Mouse (Mus musculus) embryonic facial prominence, embryonic 14.5 days (tissue): ENCODE data around the gene Prok2. TPM values are rescaled to one million over a fixed set of nuclear protein-coding genes. Genes with fewer than 3 reads are reported as not detected.

Experiments used
- ATAC-seq: fragments of 200-750 bp; cut with Nextera tagmentation; 2 replicates; pipeline ENCODE4 v1.8.0; 2017; ENCODE audit warnings: low read depth, moderate number of reproducible peaks, moderate TSS enrichment
- DNase-seq: peaks from one replicate; pipeline ENCODE4 v3.0.0-alpha.2; 2015; ENCODE audit warnings: low spot score
- H3K27ac ChIP-seq: fragments of 300-500 bp; sonication (generic); replicated peaks from 2 replicates; pipeline ENCODE4 v1.5.1; 2014; ENCODE audit warnings: low read depth, mild to moderate bottlenecking, low read length, moderate library complexity
- H3K27me3 ChIP-seq: fragments of 300-500 bp; sonication (generic); replicated peaks from 2 replicates; pipeline ENCODE4 v1.6.1; 2014; ENCODE audit warnings: low read length; ENCODE audit not compliant: control insufficient read depth, insufficient read depth
- H3K36me3 ChIP-seq: fragments of 300-500 bp; sonication (generic); 2 replicates; pipeline ENCODE4 v1.6.1; 2014; ENCODE audit warnings: low read length, mixed read lengths; ENCODE audit not compliant: control insufficient read depth, insufficient read depth
- H3K4me1 ChIP-seq: fragments of 300-500 bp; sonication (generic); 2 replicates; pipeline ENCODE4 v1.6.1; 2014; ENCODE audit warnings: antibody characterized with exemption, low read length; ENCODE audit not compliant: control insufficient read depth, insufficient read depth
- H3K4me2 ChIP-seq: fragments of 300-500 bp; sonication (generic); 2 replicates; pipeline ENCODE4 v1.6.1; 2014; ENCODE audit warnings: low read depth, mild to moderate bottlenecking, low read length, moderate library complexity, mixed read lengths
- H3K4me3 ChIP-seq: fragments of 300-500 bp; sonication (generic); 2 replicates; pipeline ENCODE4 v1.5.1; 2014; ENCODE audit warnings: low read depth, mild to moderate bottlenecking, low read length
- H3K9ac ChIP-seq: fragments of 300-500 bp; sonication (generic); 2 replicates; pipeline ENCODE4 v1.6.1; 2014; ENCODE audit warnings: low read depth, mild to moderate bottlenecking, low read length, moderate library complexity, mixed read lengths
- H3K9me3 ChIP-seq: fragments of 300-500 bp; sonication (generic); 2 replicates; pipeline ENCODE4 v1.6.1; 2016; ENCODE audit warnings: low read length; ENCODE audit not compliant: control insufficient read depth
- WGBS: fragments of 180-500 bp; shearing (Covaris S2); extraction: QIAGEN DNeasy Blood & Tissue Kit; methylation state at CpG from one replicate; pipeline ENCODE4 v1.1.7; 2014; 5-methylcytosine and 5-hydroxymethylcytosine counted together
- polyA plus RNA-seq: library from polyadenylated mRNA; unstranded; fragments of >200 nt; fragmentation: Nextera tagmentation; extraction: Ambion mirVana; gene quantifications from 2 replicates; pipeline ENCODE4 v1.2.1, GENCODE M21; 2014

Gene Prok2
- polyA plus RNA-seq, 1 experiment from 2014 or later: 0.84 TPM

DNA sequence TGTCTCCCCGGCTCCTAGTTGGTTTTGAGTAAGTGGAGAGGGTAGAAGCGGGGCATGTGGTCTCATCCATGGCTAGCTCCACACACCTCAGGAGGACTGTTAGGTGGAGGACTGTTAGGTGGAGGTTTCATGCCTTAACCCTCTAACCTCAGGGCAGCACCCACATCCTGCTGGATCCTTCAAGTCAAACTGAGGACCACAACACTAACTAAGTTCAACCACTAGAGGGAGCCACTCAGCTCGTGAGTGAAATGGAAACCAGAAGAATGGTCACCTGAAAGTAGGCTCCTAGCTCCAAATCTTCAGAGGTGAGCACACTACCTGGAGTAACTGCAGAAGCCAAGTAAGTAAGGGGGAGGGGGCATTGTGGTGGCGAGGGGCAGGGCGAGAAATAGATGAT is 41.3 kb downstream of the Prok2 start:
- H3K36me3 ChIP-seq: no peaks in the 10 kb centered on the region
- H3K4me1 ChIP-seq: no peaks in the 10 kb centered on the region
- no peaks in the 10 kb centered on the region for H3K27me3 ChIP-seq
- H3K9me3 ChIP-seq: no peaks in the 10 kb centered on the region
- H3K9ac ChIP-seq: no peak overlapping the region
- no peak overlapping the region for H3K4me2 ChIP-seq
- DNase-seq (no peak), ATAC-seq (no peak)
- no peak overlapping the region for H3K27ac ChIP-seq
- WGBS: 51% methylated on average over 5 of the region's 5 CpGs
- H3K4me3 ChIP-seq: no peak overlapping the region

- Histone ChIP-seq H3K27me3 (no peaks in the 10 kb centered on the region), H3K4me2 (no peak overlapping the region), H3K9ac (no peak overlapping the region), H3K27ac (no peak overlapping the region), H3K4me1 (no peaks in the 10 kb centered on the region), H3K36me3 (no peaks in the 10 kb centered on the region), H3K4me3 (no peak overlapping the region), H3K9me3 (no peaks in the 10 kb centered on the region)
- DNase-seq: no peak
- ATAC-seq: no peak
- 90% methylated on average over 5 of the region's 5 CpGs for WGBS
Measured at GRCm38 (mm10) chr6:99683974-99684373, 42.2 kb downstream of the Prok2 start.

DNA sequence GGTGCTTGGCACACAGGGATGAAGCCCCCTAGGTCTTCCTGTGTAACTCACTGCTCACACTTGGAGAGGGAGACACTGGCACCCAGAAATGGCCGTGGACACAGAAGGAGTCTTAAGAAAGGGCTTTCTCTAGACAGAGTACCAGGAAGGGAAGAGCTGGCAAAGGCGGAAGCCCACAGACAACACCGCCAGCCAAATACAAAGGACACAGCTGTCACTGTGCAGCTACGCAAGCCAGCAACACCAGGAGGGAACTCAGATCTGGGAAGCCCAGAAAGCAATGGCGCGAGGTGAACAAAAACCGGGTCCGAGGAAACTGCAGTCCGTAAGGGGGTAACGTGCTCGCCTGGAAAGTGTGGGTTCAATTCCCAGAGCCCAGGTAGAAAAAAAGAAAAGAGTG is 48.1 kb downstream of the Prok2 start:
- Histone ChIP-seq H3K4me3 (no peak overlapping the region), H3K9me3 (no peaks in the 10 kb centered on the region), H3K27ac (no peak overlapping the region), H3K36me3 (no peaks in the 10 kb centered on the region), H3K4me1 (no peaks in the 10 kb centered on the region), H3K4me2 (no peak overlapping the region), H3K9ac (no peak overlapping the region), H3K27me3 (no peaks in the 10 kb centered on the region)
- DNase-seq (no peak), ATAC-seq (no peak)
- 87% methylated on average over 11 of the region's 11 CpGs for WGBS

DNA sequence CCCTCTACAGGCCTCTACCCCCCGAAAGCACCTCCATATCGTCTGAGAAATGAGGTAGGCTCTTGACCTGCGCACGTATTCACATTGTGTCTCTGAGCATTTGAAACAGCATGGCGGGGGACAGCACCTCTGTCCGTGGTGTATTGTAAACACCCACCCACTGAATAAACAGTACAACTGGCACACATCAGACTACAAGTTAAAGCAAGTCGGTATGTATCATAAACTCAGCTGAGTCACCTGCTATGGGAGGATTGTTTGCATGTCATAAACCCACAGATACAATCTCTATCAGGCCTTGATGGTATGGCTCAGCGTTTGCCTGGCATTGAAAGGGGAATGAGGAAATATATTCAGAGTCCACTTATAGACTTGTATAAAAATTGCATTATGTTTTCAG is 48.9 kb downstream of the Prok2 start:
- WGBS: 81% methylated on average over 8 of the region's 8 CpGs
- Histone ChIP-seq H3K9ac (no peak overlapping the region), H3K9me3 (no peaks in the 10 kb centered on the region), H3K4me2 (no peak overlapping the region), H3K27me3 (no peaks in the 10 kb centered on the region), H3K27ac (no peak overlapping the region), H3K4me3 (no peak overlapping the region), H3K4me1 (no peaks in the 10 kb centered on the region), H3K36me3 (no peaks in the 10 kb centered on the region)
- DNase-seq (no peak), ATAC-seq (no peak)

GRCm38 (mm10) chr6:99674482-99674881 is 51.7 kb downstream of the Prok2 start:
- Histone ChIP-seq H3K4me1 (no peaks in the 10 kb centered on the region), H3K9ac (no peak overlapping the region), H3K27me3 (no peaks in the 10 kb centered on the region), H3K4me3 (no peak overlapping the region), H3K36me3 (no peaks in the 10 kb centered on the region), H3K4me2 (no peak overlapping the region), H3K27ac (no peak overlapping the region), H3K9me3 (no peaks in the 10 kb centered on the region)
- 74% methylated on average over 4 of the region's 4 CpGs for WGBS
- DNase-seq (no peak), ATAC-seq (no peak)

- DNase-seq (no peak), ATAC-seq (no peak)
- Histone ChIP-seq H3K9ac (no peak overlapping the region), H3K4me1 (peaks cover 10% of the 10 kb centered on the region), H3K4me2 (no peak overlapping the region), H3K9me3 (no peaks in the 10 kb centered on the region), H3K27me3 (no peaks in the 10 kb centered on the region), H3K27ac (no peak overlapping the region), H3K36me3 (no peaks in the 10 kb centered on the region), H3K4me3 (no peak overlapping the region)
- 66% methylated on average over 3 of the region's 3 CpGs for WGBS
Measured at GRCm38 (mm10) chr6:99671768-99672167, 54.4 kb downstream of the Prok2 start.

DNA sequence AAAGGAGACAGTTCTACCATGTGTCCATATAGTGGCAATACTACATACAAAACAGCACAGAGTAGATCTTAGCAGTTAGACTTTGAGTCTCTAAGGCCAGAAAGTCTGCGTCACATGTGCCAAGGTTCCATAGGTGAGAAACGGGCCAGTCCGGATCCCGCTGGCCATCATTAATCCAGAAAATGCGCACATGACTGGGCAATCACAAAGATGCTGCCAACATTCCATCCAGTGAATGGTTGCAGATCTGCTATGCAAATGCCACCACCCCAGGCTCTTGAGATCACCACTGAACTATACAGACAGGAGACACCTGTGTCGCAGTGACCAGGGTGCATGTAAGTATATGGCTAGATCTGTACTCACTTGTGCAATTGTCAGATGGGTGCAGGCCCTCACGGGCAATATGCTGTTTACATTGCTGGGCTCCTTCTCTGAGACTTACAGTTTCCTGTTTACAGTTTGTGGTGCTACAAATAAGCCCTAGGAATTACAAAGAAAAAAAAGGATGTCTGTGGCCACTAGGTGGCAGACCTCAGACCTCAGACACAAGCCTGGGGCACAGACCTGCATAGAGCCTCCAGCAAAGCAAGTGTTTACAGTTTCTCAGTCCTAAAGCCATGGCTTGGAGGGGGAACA is 55.6 kb downstream of the Prok2 start:
- Histone ChIP-seq H3K27ac (no peak overlapping the region), H3K4me2 (no peak overlapping the region), H3K9me3 (no peaks in the 10 kb centered on the region), H3K36me3 (no peaks in the 10 kb centered on the region), H3K4me3 (no peak overlapping the region), H3K4me1 (peaks cover 10% of the 10 kb centered on the region), H3K27me3 (no peaks in the 10 kb centered on the region), H3K9ac (no peak overlapping the region)
- ATAC-seq: peak; percentile 14; the same call in 1 of the 2 replicates
- 80% methylated on average over 7 of the region's 7 CpGs for WGBS
- DNase-seq: peak; percentile 79

DNA sequence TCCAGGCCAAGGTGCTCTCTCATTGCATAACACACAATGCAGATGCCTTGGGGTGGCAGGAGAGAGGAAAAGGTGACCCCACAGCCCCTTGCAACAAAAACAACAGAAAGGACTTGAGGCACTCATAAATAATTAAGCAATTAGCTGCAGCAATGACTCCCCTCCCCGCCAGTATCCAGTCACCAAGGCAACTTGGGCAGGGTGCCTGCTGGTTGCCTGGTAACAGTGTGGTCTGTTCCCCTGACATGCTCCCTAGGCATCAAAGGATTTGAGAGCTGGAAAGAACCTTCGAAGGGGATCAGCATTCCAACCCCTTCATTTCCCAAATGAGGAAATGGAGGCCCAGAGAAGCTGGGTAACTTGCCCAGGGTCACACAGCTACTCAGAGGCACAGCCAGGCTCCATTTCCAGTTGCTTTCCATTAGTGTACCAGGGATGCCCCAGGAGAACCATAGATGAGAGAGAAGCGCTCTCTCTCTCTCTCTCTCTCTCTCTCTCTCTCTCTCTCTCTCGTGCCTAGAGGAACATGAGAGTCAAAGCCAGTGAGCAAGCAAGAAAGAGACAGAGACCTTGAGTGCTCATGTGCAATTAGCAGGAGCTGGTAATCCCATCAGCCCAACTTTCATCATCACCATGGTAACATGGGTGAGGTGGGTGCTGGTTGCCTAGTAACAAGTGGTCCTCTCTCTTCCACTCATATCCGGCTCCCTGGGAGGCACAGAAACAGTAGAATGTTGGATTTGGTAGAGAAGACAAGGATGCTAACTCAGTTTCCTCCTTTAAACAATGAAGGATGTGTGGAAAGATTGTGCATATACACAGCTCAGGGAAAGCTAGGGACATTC is 56.5 kb downstream of the Prok2 start:
- peak; percentile 62 for ATAC-seq
- WGBS: 49% methylated on average over 5 of the region's 5 CpGs
- Histone ChIP-seq H3K9ac (no peak overlapping the region), H3K36me3 (no peaks in the 10 kb centered on the region), H3K4me3 (no peak overlapping the region), H3K27ac (no peak overlapping the region), H3K27me3 (no peaks in the 10 kb centered on the region), H3K4me2 (no peak overlapping the region), H3K9me3 (no peaks in the 10 kb centered on the region), H3K4me1 (peaks cover 10% of the 10 kb centered on the region)
- peak; percentile 63 for DNase-seq
